Mouse (Mus musculus) midbrain, embryonic 14.5 days (tissue): ENCODE measurements around the gene Megf6. TPM values are rescaled to one million over a fixed set of nuclear protein-coding genes. Genes with fewer than 3 reads are reported as not detected.

ENCODE experiments used
- ATAC-seq: fragments of 200-750 bp; cut with Nextera tagmentation; 2 replicates; pipeline ENCODE4 v1.8.0; 2017; ENCODE audit warnings: moderate number of reproducible peaks, moderate library complexity; ENCODE audit not compliant: low FRiP score, low TSS enrichment
- DNase-seq: peaks from one replicate; pipeline ENCODE4 v3.0.0-alpha.2; 2015
- H3K27ac ChIP-seq: fragments of 300-500 bp; sonication (generic); replicated peaks from 2 replicates; pipeline ENCODE4 v1.5.1; 2014; ENCODE audit warnings: mild to moderate bottlenecking, low read depth, low read length, moderate library complexity
- H3K27me3 ChIP-seq: fragments of 300-500 bp; sonication (generic); 2 replicates; pipeline ENCODE4 v1.6.1; 2014; ENCODE audit warnings: low read length, control low read depth, mixed read lengths; ENCODE audit not compliant: control insufficient read depth, insufficient read depth
- H3K36me3 ChIP-seq: fragments of 300-500 bp; sonication (generic); 2 replicates; pipeline ENCODE4 v1.6.1; 2014; ENCODE audit warnings: low read length, control low read depth; ENCODE audit not compliant: control insufficient read depth, insufficient read depth
- H3K4me1 ChIP-seq: fragments of 300-500 bp; sonication (generic); 2 replicates; pipeline ENCODE4 v1.6.1; 2014; ENCODE audit warnings: mild to moderate bottlenecking, antibody characterized with exemption, low read length, control low read depth; ENCODE audit not compliant: control insufficient read depth, insufficient read depth
- H3K4me2 ChIP-seq: fragments of 300-500 bp; sonication (generic); 2 replicates; pipeline ENCODE4 v1.6.1; 2014; ENCODE audit warnings: mild to moderate bottlenecking, low read length, moderate library complexity
- H3K4me3 ChIP-seq: fragments of 300-500 bp; sonication (generic); replicated peaks from 2 replicates; pipeline ENCODE4 v1.5.1; 2014; ENCODE audit warnings: low read depth, low read length
- H3K9ac ChIP-seq: fragments of 300-500 bp; sonication (generic); replicated peaks from 2 replicates; pipeline ENCODE4 v1.6.1; 2014; ENCODE audit warnings: mild to moderate bottlenecking, low read length, moderate library complexity
- H3K9me3 ChIP-seq: fragments of 300-500 bp; sonication (generic); 2 replicates; pipeline ENCODE4 v1.6.1; 2016; ENCODE audit warnings: low read length, control low read depth, mixed read lengths; ENCODE audit not compliant: control insufficient read depth
- whole genome bisulfite sequencing: fragments of 180-500 bp; shearing (Covaris S2); extraction: QIAGEN DNeasy Blood & Tissue Kit; methylation state at CpG from one replicate; pipeline ENCODE4 v1.1.7; 2014; 5-methylcytosine and 5-hydroxymethylcytosine counted together
- polyA plus RNA-seq: library from polyadenylated mRNA; unstranded; fragments of >200 nt; fragmentation: Nextera tagmentation; extraction: Ambion mirVana; gene quantifications from 2 replicates; pipeline ENCODE4 v1.2.1, GENCODE M21; 2014

The Megf6 gene
- polyA plus RNA-seq, result 6.9 and 8.4 TPM in 2 replicates

DNA sequence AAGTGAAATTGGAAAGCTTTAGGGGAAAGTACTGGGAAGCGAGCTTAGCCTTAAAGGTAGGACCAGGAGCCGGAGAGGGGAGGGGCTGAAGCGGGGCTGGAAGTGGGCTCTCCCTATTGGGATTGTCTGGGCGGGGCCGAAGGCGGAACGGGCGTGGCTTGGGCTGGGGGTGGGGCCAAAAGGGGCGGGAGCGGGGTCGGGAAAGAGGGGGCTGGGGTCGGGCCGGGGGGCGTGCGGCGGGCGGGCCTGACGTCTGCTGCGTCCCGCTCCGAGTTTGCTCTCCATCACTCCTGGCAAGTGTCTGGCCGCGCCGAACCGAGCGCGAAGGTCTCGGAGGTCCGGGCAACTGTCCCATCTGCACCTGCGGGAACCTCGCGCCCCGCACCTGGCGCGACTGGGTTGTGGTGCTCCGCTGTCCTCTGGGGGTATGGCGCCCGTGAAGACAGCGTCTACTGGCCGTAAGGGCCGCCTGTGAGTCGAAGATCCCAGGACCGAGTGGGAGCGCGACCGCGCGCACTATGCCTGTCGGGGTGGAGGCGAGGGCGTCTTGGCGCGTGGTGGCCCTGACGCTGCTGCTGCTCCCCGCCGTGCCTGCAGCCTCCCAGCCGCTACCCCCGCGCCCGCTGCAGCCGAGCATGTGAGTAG, at the start of gene Megf6:
Gene Megf6 (plus strand): TSS at position 225 of the 645 bp plus-strand sequence.
- peak within 1 kb of the TSS; percentile 49 for H3K4me3 ChIP-seq
- peak within 1 kb of the TSS; percentile 93 for H3K4me2 ChIP-seq
- ATAC-seq (peak; percentile 66; the same call in 1 of the 2 replicates), DNase-seq (peak; percentile 70)
- under 1% methylated on average over 55 of the region's 61 CpGs for WGBS
- peaks cover 13% of the 10 kb centered on the region for H3K4me1 ChIP-seq
- H3K9ac ChIP-seq, result peak within 1 kb of the TSS; percentile 49
- peaks cover 31% of the 10 kb centered on the region for H3K27me3 ChIP-seq
- H3K27ac ChIP-seq, result no peak within 1 kb of the TSS
- no peaks in the 10 kb centered on the region for H3K36me3 ChIP-seq
- no peaks in the 10 kb centered on the region for H3K9me3 ChIP-seq

DNA sequence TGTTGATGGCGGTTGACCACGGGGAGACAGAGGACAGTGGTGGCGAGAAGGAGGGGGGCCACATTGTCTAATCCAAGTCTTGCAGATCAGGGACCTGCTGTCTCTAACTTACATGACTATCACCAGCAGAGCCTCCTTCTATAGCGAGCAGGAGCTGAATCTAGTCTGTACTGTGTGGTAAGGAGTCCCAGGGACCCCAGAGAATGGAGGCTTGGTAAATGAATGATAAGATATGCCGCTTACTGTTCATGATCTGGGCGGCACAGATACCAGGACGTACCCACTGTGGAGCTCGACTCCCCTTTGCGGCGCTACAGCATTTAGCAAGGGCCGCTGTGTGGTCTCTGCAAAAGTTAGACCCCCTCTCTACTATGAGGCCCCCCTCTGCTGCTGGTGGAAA, 48.7 kb upstream of the Megf6 start:
- no peak for DNase-seq
- ATAC-seq, result no peak
- 80% methylated on average over 11 of the region's 11 CpGs for WGBS

DNA sequence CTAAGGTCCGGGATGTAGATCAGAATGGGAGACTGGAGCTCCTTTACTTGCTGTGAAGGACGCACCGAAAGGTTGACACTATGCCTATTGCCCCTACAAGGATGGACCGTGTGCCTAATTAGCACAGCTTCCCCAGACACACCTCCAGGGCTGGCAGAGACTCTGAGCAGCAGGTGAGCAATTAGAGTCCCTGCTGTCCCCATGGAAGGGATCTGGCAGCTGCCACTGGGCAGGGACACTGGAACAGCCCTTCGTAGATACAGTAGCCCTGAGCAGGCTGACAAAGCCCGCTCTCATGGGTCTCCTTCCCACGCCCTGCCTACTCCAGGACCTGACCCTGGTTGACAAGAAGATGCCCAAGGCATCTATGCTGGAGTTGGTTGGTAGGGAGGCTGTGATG, 48.2 kb upstream of the Megf6 start:
- no peaks in the 10 kb centered on the region for H3K36me3 ChIP-seq
- no peak for ATAC-seq

More for the DNA sequence above, 48.7 kb upstream of the Megf6 start:
- Histone ChIP-seq H3K4me3 (no peak overlapping the region), H3K4me2 (no peak overlapping the region), H3K9ac (no peak overlapping the region), H3K9me3 (no peaks in the 10 kb centered on the region), H3K27ac (no peak overlapping the region), H3K27me3 (no peaks in the 10 kb centered on the region), H3K4me1 (no peaks in the 10 kb centered on the region), H3K36me3 (no peaks in the 10 kb centered on the region)

DNA sequence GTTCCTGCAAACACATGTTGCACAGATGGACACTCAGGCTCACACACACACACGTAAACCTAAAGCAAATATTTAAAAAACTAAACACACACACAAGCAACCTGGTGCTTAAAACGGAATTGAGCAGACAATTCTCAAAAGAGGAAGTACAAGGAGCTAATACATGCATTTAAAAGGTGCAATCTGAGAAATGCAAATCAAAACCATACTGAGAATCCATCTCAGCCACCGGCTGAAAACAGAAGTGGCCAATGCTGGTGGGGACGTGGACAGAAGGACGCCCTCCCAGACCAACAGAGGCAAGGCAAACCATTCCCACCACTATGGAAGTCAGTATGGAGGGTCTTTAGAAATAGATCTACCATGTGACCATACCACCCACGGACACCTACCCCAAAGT, 47.0 kb upstream of the Megf6 start:
- Histone ChIP-seq H3K4me1 (no peaks in the 10 kb centered on the region), H3K36me3 (no peaks in the 10 kb centered on the region), H3K27ac (no peak overlapping the region), H3K4me3 (no peak overlapping the region), H3K9me3 (no peaks in the 10 kb centered on the region), H3K27me3 (no peaks in the 10 kb centered on the region), H3K4me2 (no peak overlapping the region), H3K9ac (no peak overlapping the region)
- DNase-seq, result no peak
- WGBS, result 87% methylated on average over 6 of the region's 6 CpGs
- no peak for ATAC-seq

More for the DNA sequence above, 48.2 kb upstream of the Megf6 start:
- no peaks in the 10 kb centered on the region for H3K27me3 ChIP-seq
- no peaks in the 10 kb centered on the region for H3K4me1 ChIP-seq
- H3K9ac ChIP-seq, result no peak overlapping the region
- no peaks in the 10 kb centered on the region for H3K9me3 ChIP-seq
- no peak for DNase-seq
- H3K4me3 ChIP-seq, result no peak overlapping the region
- WGBS, result 73% methylated on average over 7 of the region's 7 CpGs
- no peak overlapping the region for H3K4me2 ChIP-seq
- no peak overlapping the region for H3K27ac ChIP-seq

DNA sequence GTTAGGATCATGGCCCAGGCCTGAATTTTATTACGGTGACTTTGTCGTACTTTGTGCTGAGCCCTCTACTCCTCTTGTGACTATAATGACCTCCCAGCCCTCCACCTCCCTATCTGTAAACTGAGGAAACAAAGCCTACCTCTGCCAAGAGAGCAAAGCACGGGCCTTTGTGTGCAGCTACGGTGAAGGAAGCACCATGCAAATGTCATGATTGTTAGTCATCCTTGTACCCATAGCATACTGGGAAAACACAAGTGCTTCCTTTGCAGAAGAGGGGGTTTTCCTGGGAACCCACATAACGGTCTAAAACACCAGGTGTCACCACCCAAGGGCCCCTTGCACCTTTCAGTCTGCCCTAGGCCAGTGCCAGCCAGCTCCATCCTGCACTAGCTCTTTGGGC, 45.3 kb upstream of the Megf6 start:
- Histone ChIP-seq H3K27me3 (no peaks in the 10 kb centered on the region), H3K4me3 (no peak overlapping the region), H3K27ac (no peak overlapping the region), H3K9ac (no peak overlapping the region), H3K4me2 (no peak overlapping the region), H3K36me3 (no peaks in the 10 kb centered on the region), H3K4me1 (no peaks in the 10 kb centered on the region), H3K9me3 (no peaks in the 10 kb centered on the region)
- DNase-seq (no peak), ATAC-seq (no peak)
- 71% methylated on average over 5 of the region's 5 CpGs for WGBS

DNA sequence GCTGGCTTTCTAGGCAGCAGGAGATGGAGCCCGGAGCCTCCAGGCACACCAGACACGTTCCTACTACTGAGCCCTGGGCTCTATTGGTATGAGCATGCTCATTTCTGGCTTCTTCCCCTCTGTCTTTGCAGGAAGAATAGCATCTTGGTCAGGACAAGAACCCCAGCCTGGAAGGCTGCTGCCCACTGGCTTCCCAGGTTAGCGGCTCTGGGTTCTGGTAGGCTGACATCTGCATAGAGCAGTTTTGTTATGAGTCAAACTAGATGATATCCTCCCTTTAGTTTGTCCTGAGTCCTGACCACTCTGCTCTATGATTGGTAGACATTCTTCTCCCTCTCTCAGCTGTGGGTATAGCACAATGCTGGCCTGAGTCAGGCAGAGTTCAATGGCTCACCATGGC, 43.3 kb upstream of the Megf6 start:
- no peak for ATAC-seq
- no peak for DNase-seq
- no peaks in the 10 kb centered on the region for H3K4me1 ChIP-seq

DNA sequence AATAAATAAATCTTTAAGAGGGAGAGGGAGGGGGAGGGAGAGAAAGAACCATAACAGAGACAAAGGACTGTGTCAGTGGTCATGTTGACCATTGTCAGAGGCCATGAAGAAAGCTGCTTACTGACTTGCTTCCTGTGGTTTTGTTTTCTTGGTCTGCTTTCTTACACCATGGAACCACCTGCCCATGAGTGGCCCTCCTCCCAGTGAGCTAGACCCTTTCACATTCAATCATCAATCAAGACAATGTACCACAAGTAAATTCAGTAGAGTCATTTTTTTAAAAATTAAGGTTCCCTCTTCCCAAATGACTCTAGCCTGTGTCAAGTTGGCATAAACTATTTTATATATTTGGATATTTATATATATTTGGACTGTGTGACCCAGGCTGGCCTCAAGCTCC, 40.6 kb upstream of the Megf6 start:
- Histone ChIP-seq H3K9me3 (no peaks in the 10 kb centered on the region), H3K4me1 (no peaks in the 10 kb centered on the region), H3K36me3 (no peaks in the 10 kb centered on the region), H3K4me3 (no peak overlapping the region), H3K27ac (no peak overlapping the region), H3K4me2 (no peak overlapping the region), H3K27me3 (no peaks in the 10 kb centered on the region), H3K9ac (no peak overlapping the region)
- no peak for ATAC-seq
- DNase-seq, result no peak

More for the DNA sequence above, 43.3 kb upstream of the Megf6 start:
- H3K4me2 ChIP-seq, result no peak overlapping the region
- 77% methylated on average over 3 of the region's 3 CpGs for WGBS
- H3K36me3 ChIP-seq, result no peaks in the 10 kb centered on the region
- H3K9ac ChIP-seq, result no peak overlapping the region
- H3K4me3 ChIP-seq, result no peak overlapping the region
- H3K9me3 ChIP-seq, result no peaks in the 10 kb centered on the region
- no peak overlapping the region for H3K27ac ChIP-seq
- H3K27me3 ChIP-seq, result no peaks in the 10 kb centered on the region

DNA sequence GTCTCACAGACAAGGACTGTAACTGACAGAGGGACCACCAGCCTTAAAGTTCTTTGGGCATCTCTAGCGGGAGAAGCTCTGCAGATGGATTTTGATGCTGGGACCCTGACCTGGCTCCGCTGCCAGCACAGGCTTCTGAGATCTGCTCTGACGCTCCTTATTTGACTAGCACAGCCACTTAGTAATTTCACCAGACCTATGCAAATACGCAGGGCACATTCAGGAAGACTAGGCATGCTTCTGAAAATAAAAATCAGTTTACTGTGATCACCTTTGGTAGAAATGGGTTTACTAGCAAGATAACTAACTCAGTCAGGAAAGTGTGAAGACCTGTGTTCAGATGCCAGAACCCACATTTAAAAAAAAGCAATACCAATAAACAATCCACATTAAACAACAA, 38.6 kb upstream of the Megf6 start:
- H3K27me3 ChIP-seq, result no peaks in the 10 kb centered on the region
- no peak overlapping the region for H3K9ac ChIP-seq
- ATAC-seq, result no peak
- no peaks in the 10 kb centered on the region for H3K4me1 ChIP-seq
- H3K4me3 ChIP-seq, result no peak overlapping the region
- no peak for DNase-seq
- 79% methylated on average over 4 of the region's 4 CpGs for WGBS
- H3K4me2 ChIP-seq, result no peak overlapping the region
- H3K36me3 ChIP-seq, result no peaks in the 10 kb centered on the region
- no peak overlapping the region for H3K27ac ChIP-seq
- H3K9me3 ChIP-seq, result no peaks in the 10 kb centered on the region

DNA sequence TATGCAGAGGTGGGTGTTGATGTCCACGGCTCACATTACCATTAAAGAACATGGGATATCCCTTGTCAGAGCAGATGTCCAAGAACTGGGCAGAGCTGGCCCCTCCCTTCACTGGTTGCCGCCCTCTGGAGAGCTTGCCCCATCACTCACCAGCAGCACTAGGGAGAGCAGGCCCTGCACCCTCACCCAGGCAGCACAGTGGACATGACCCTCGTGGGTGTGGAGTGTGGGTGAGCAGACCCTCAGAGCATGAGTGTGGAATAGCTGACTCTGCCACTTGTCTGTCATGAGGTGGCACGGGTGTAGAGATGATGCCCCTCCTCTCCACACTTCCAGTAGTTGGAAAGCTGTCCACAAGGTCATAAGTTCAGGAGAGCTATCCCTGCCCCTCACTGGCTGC, 35.7 kb upstream of the Megf6 start:
- 72% methylated on average over 4 of the region's 4 CpGs for WGBS
- Histone ChIP-seq H3K4me2 (no peak overlapping the region), H3K4me3 (no peak overlapping the region), H3K9me3 (no peaks in the 10 kb centered on the region), H3K4me1 (peaks cover 4% of the 10 kb centered on the region; the same call in 1 of the 2 replicates), H3K27ac (no peak overlapping the region), H3K36me3 (no peaks in the 10 kb centered on the region), H3K9ac (no peak overlapping the region), H3K27me3 (peaks cover 24% of the 10 kb centered on the region)
- ATAC-seq (no peak), DNase-seq (no peak)
